Mouse (Mus musculus): ENCODE measurements around the gene Col11a2. TPM values are rescaled to one million over a fixed set of nuclear protein-coding genes. Genes with fewer than 3 reads are reported as not detected.

The Col11a2 gene
- total RNA-seq, 2 experiments from 2014 or later = 2.9 TPM

GRCm38 (mm10) chr17:34101604-34102032 lies 62.4 kb downstream of the Col11a2 start:
- peak; percentile 93 for DNase-seq (ENCODE audit: low spot score)

- DNase-seq (ENCODE audit: low spot score) = no peak
Observed at GRCm38 (mm10) chr17:34102831-34103230, 63.6 kb downstream of the Col11a2 start.

- DNase-seq (ENCODE audit: low spot score) = no peak
Observed at GRCm38 (mm10) chr17:34104804-34105203, 65.6 kb downstream of the Col11a2 start.

GRCm38 (mm10) chr17:34106555-34106954 lies 67.3 kb downstream of the Col11a2 start:
- no peak for DNase-seq (ENCODE audit: low spot score)

GRCm38 (mm10) chr17:34107109-34107867 lies 68.1 kb downstream of the Col11a2 start:
- DNase-seq (ENCODE audit: low spot score) = no peak

GRCm38 (mm10) chr17:34108460-34108859 lies 69.2 kb downstream of the Col11a2 start:
- DNase-seq (ENCODE audit: low spot score) = no peak

GRCm38 (mm10) chr17:34109038-34109805 lies 70.0 kb downstream of the Col11a2 start:
- no peak for DNase-seq (ENCODE audit: low spot score)

- no peak for DNase-seq (ENCODE audit: low spot score)
Observed at GRCm38 (mm10) chr17:34109806-34110195, 70.6 kb downstream of the Col11a2 start.

GRCm38 (mm10) chr17:34110309-34110708 lies 71.1 kb downstream of the Col11a2 start:
- DNase-seq (ENCODE audit: low spot score) = no peak

GRCm38 (mm10) chr17:34114114-34114513 lies 74.9 kb downstream of the Col11a2 start:
- DNase-seq (ENCODE audit: low spot score) = no peak

Small RNAs within 50 kb of the gene (microRNA-seq; reads per million reads assigned to microRNA genes)
- gene Mir219a-1 (not detected), gene Mir219c (not detected)

Other genes with a start within 250 kb of the Col11a2 start
- gene Kank3, start 228.9 kb upstream of the Col11a2 start, total RNA-seq (2021) = 10 to 100 TPM; 13.4 to 16.6 TPM
- gene Rps28, start 214.9 kb upstream of the Col11a2 start, total RNA-seq (2021) = 100 to 1,000 TPM; 586 to 627 TPM
- 100 to 1,000 TPM; 375 to 377 TPM for gene Ndufa7, start 214.9 kb upstream of the Col11a2 start, total RNA-seq (2021)
- 10 to 100 TPM; 14.8 to 15.2 TPM for gene Cd320, start 196.3 kb upstream of the Col11a2 start, total RNA-seq (2021)
- not detected for gene Gm7029, start 165.6 kb upstream of the Col11a2 start, total RNA-seq (2021)
- gene Kifc1, start 148.8 kb upstream of the Col11a2 start, total RNA-seq (2021) = under 1 TPM in 1 of 2 experiments, not detected in 1; 0.34 TPM
- not detected for gene Platr17, start 134.3 kb upstream of the Col11a2 start, total RNA-seq (2021)
- gene Daxx, start 130.0 kb upstream of the Col11a2 start, total RNA-seq (2021) = 10 to 100 TPM; 12.0 to 13.7 TPM
- gene Tapbp, start 123.5 kb upstream of the Col11a2 start, total RNA-seq (2021) = 10 to 100 TPM; 30.2 to 31.7 TPM
- gene Zbtb22, start 123.5 kb upstream of the Col11a2 start, total RNA-seq (2021) = 10 to 100 TPM; 14.2 to 16.4 TPM
- gene Rgl2, start 109.9 kb upstream of the Col11a2 start, total RNA-seq (2021) = 10 to 100 TPM; 26.4 to 31.9 TPM
- 10 to 100 TPM; 64.8 to 68.8 TPM for gene Pfdn6, start 99.1 kb upstream of the Col11a2 start, total RNA-seq (2021)
- 1 to 10 TPM; 8.7 to 8.8 TPM for gene Wdr46, start 98.8 kb upstream of the Col11a2 start, total RNA-seq (2021)
- gene B3galt4, start 87.9 kb upstream of the Col11a2 start, total RNA-seq (2021) = 1 to 10 TPM; 1.5 to 1.7 TPM
- gene Vps52, start 83.6 kb upstream of the Col11a2 start, total RNA-seq (2021) = 10 to 100 TPM; 29.6 to 33.5 TPM
- gene Rps18, start 83.4 kb upstream of the Col11a2 start, total RNA-seq (2021) = 100 to 1,000 TPM; 367 to 381 TPM
- gene H2-K1, start 39.1 kb upstream of the Col11a2 start, total RNA-seq (2021) = 10 to 100 TPM; 47.2 to 57.7 TPM
- gene Ring1, start 14.8 kb upstream of the Col11a2 start, total RNA-seq (2021) = 10 to 100 TPM; 12.5 to 13.5 TPM
- 10 to 100 TPM; 80.3 to 82.1 TPM for gene H2-Ke6, start 11.4 kb upstream of the Col11a2 start, total RNA-seq (2021)
- 10 to 100 TPM; 41.0 to 50.2 TPM for gene Slc39a7, start 7.8 kb upstream of the Col11a2 start, total RNA-seq (2021)
- 10 to 100 TPM; 34.9 to 37.0 TPM for gene Rxrb, start 7.6 kb upstream of the Col11a2 start, total RNA-seq (2021)
- not detected for gene H2-Oa, start 52.9 kb downstream of the Col11a2 start, total RNA-seq (2021)
- 1 to 10 TPM; 2.6 to 3.2 TPM for gene H2-DMa, start 80.1 kb downstream of the Col11a2 start, total RNA-seq (2021)
- gene Brd2, start 83.2 kb downstream of the Col11a2 start, total RNA-seq (2021) = 10 to 100 TPM; 71.6 to 77.3 TPM
- gene H2-DMb2, start 103.9 kb downstream of the Col11a2 start, total RNA-seq (2021) = under 1 TPM; 0.17 to 0.53 TPM
- under 1 TPM; 0.16 to 0.78 TPM for gene H2-DMb1, start 113.6 kb downstream of the Col11a2 start, total RNA-seq (2021)
- gene Tap1, start 148.1 kb downstream of the Col11a2 start, total RNA-seq (2021) = 1 to 10 TPM in 1 of 2 experiments, under 1 TPM in 1; 0.98 to 3.6 TPM
- gene Psmb9, start 148.3 kb downstream of the Col11a2 start, total RNA-seq (2021) = 1 to 10 TPM in 1 of 2 experiments, under 1 TPM in 1; 0.73 to 3.8 TPM
- 1 to 10 TPM; 3.2 to 6.7 TPM for gene Psmb8, start 158.3 kb downstream of the Col11a2 start, total RNA-seq (2021)
- 1 to 10 TPM; 4.1 to 6.6 TPM for gene Tap2, start 164.1 kb downstream of the Col11a2 start, total RNA-seq (2021)
- gene H2-Ob, start 199.5 kb downstream of the Col11a2 start, total RNA-seq (2021) = under 1 TPM; 0.14 to 0.33 TPM
- 1 to 10 TPM; 3.0 to 4.8 TPM for gene H2-Ab1, start 218.3 kb downstream of the Col11a2 start, total RNA-seq (2021)
- 1 to 10 TPM; 3.7 to 5.9 TPM for gene H2-Aa, start 248.4 kb downstream of the Col11a2 start, total RNA-seq (2021)

Data from gastrocnemius, adult 18-20 months (tissue).